Mouse (Mus musculus): Measurements from ENCODE around the gene Adcy7. TPM values are rescaled to one million over a fixed set of nuclear protein-coding genes. Genes with fewer than 3 reads are reported as not detected.

Gene Adcy7
- polyA plus RNA-seq, 1 experiment from 2014 or later: 2.3 TPM

- Histone ChIP-seq H3K4me2 (ENCODE audit: low read depth, severe bottlenecking) (no peak overlapping the region), H3K27me3 (ENCODE audit: control insufficient read depth, insufficient read depth, low read length) (no peaks in the 10 kb centered on the region), H3K9ac (ENCODE audit: low read length) (no peak overlapping the region), H3K4me3 (ENCODE audit: low read depth, low read length) (no peak overlapping the region), H3K4me1 (ENCODE audit: control insufficient read depth, insufficient read depth, low read length) (peaks cover 12% of the 10 kb centered on the region), H3K9me3 (ENCODE audit: control insufficient read depth, low read length) (no peaks in the 10 kb centered on the region), H3K36me3 (ENCODE audit: control insufficient read depth, insufficient read depth, low read length) (no peaks in the 10 kb centered on the region), H3K27ac (replicated peaks; ENCODE audit: low read depth, low read length) (no peak overlapping the region)
- DNase-seq (ENCODE audit: low spot score) (no peak), ATAC-seq (ENCODE audit: insufficient number of reproducible peaks, low FRiP score, low TSS enrichment, low read depth) (no peak)
- 80% methylated on average over 8 of the region's 8 CpGs for WGBS
Measured at GRCm38 (mm10) chr8:88312966-88313365, 40.8 kb downstream of the Adcy7 start.

GRCm38 (mm10) chr8:88313991-88314390, 41.8 kb downstream of the Adcy7 start:
- 89% methylated on average over 12 of the region's 12 CpGs for WGBS
- Histone ChIP-seq H3K4me1 (ENCODE audit: control insufficient read depth, insufficient read depth, low read length) (peaks cover 12% of the 10 kb centered on the region), H3K9ac (ENCODE audit: low read length) (no peak overlapping the region), H3K36me3 (ENCODE audit: control insufficient read depth, insufficient read depth, low read length) (no peaks in the 10 kb centered on the region), H3K4me3 (ENCODE audit: low read depth, low read length) (no peak overlapping the region), H3K27ac (replicated peaks; ENCODE audit: low read depth, low read length) (no peak overlapping the region), H3K9me3 (ENCODE audit: control insufficient read depth, low read length) (no peaks in the 10 kb centered on the region), H3K27me3 (ENCODE audit: control insufficient read depth, insufficient read depth, low read length) (no peaks in the 10 kb centered on the region), H3K4me2 (ENCODE audit: low read depth, severe bottlenecking) (no peak overlapping the region)
- DNase-seq (ENCODE audit: low spot score) (no peak), ATAC-seq (ENCODE audit: insufficient number of reproducible peaks, low FRiP score, low TSS enrichment, low read depth) (no peak)

GRCm38 (mm10) chr8:88315302-88315701, 43.1 kb downstream of the Adcy7 start:
- peaks cover 12% of the 10 kb centered on the region for H3K4me1 ChIP-seq (ENCODE audit: control insufficient read depth, insufficient read depth, low read length)
- H3K4me3 ChIP-seq (ENCODE audit: low read depth, low read length): no peak overlapping the region
- H3K27ac ChIP-seq (replicated peaks; ENCODE audit: low read depth, low read length): no peak overlapping the region
- no peaks in the 10 kb centered on the region for H3K36me3 ChIP-seq (ENCODE audit: control insufficient read depth, insufficient read depth, low read length)
- H3K27me3 ChIP-seq (ENCODE audit: control insufficient read depth, insufficient read depth, low read length): no peaks in the 10 kb centered on the region
- DNase-seq (ENCODE audit: low spot score) (no peak), ATAC-seq (ENCODE audit: insufficient number of reproducible peaks, low FRiP score, low TSS enrichment, low read depth) (no peak)
- WGBS: 93% methylated on average over 8 of the region's 8 CpGs
- no peaks in the 10 kb centered on the region for H3K9me3 ChIP-seq (ENCODE audit: control insufficient read depth, low read length)
- no peak overlapping the region for H3K4me2 ChIP-seq (ENCODE audit: low read depth, severe bottlenecking)
- no peak overlapping the region for H3K9ac ChIP-seq (ENCODE audit: low read length)

GRCm38 (mm10) chr8:88316139-88316931, 44.1 kb downstream of the Adcy7 start:
- no peaks in the 10 kb centered on the region for H3K36me3 ChIP-seq (ENCODE audit: control insufficient read depth, insufficient read depth, low read length)
- H3K27ac ChIP-seq (replicated peaks; ENCODE audit: low read depth, low read length): no peak overlapping the region
- ATAC-seq (ENCODE audit: insufficient number of reproducible peaks, low FRiP score, low TSS enrichment, low read depth): no peak
- H3K4me1 ChIP-seq (ENCODE audit: control insufficient read depth, insufficient read depth, low read length): peaks cover 12% of the 10 kb centered on the region
- H3K27me3 ChIP-seq (ENCODE audit: control insufficient read depth, insufficient read depth, low read length): no peaks in the 10 kb centered on the region
- no peaks in the 10 kb centered on the region for H3K9me3 ChIP-seq (ENCODE audit: control insufficient read depth, low read length)
- 29% methylated on average over 8 of the region's 8 CpGs for WGBS
- H3K9ac ChIP-seq (ENCODE audit: low read length): no peak overlapping the region
- peak; percentile 39 for DNase-seq (ENCODE audit: low spot score)
- no peak overlapping the region for H3K4me2 ChIP-seq (ENCODE audit: low read depth, severe bottlenecking)
- no peak overlapping the region for H3K4me3 ChIP-seq (ENCODE audit: low read depth, low read length)

- Histone ChIP-seq H3K4me2 (ENCODE audit: low read depth, severe bottlenecking) (no peak overlapping the region), H3K9ac (ENCODE audit: low read length) (no peak overlapping the region), H3K27ac (replicated peaks; ENCODE audit: low read depth, low read length) (no peak overlapping the region), H3K27me3 (ENCODE audit: control insufficient read depth, insufficient read depth, low read length) (no peaks in the 10 kb centered on the region), H3K9me3 (ENCODE audit: control insufficient read depth, low read length) (no peaks in the 10 kb centered on the region), H3K4me3 (ENCODE audit: low read depth, low read length) (no peak overlapping the region), H3K4me1 (ENCODE audit: control insufficient read depth, insufficient read depth, low read length) (peaks cover 12% of the 10 kb centered on the region), H3K36me3 (ENCODE audit: control insufficient read depth, insufficient read depth, low read length) (no peaks in the 10 kb centered on the region)
- DNase-seq (ENCODE audit: low spot score): peak; percentile 46
- no peak for ATAC-seq (ENCODE audit: insufficient number of reproducible peaks, low FRiP score, low TSS enrichment, low read depth)
- 32% methylated on average over 5 of the region's 5 CpGs for WGBS
Measured at GRCm38 (mm10) chr8:88317341-88317740, 45.1 kb downstream of the Adcy7 start.

- 94% methylated on average over 8 of the region's 8 CpGs for WGBS
- no peak for ATAC-seq (ENCODE audit: insufficient number of reproducible peaks, low FRiP score, low TSS enrichment, low read depth)
- H3K9me3 ChIP-seq (ENCODE audit: control insufficient read depth, low read length): no peaks in the 10 kb centered on the region
- no peak overlapping the region for H3K4me3 ChIP-seq (ENCODE audit: low read depth, low read length)
- H3K4me1 ChIP-seq (ENCODE audit: control insufficient read depth, insufficient read depth, low read length): peaks cover 12% of the 10 kb centered on the region
- H3K27me3 ChIP-seq (ENCODE audit: control insufficient read depth, insufficient read depth, low read length): no peaks in the 10 kb centered on the region
- no peak overlapping the region for H3K9ac ChIP-seq (ENCODE audit: low read length)
- H3K4me2 ChIP-seq (ENCODE audit: low read depth, severe bottlenecking): no peak overlapping the region
- H3K27ac ChIP-seq (replicated peaks; ENCODE audit: low read depth, low read length): no peak overlapping the region
- H3K36me3 ChIP-seq (ENCODE audit: control insufficient read depth, insufficient read depth, low read length): no peaks in the 10 kb centered on the region
- no peak for DNase-seq (ENCODE audit: low spot score)
Measured at GRCm38 (mm10) chr8:88318151-88318550, 45.9 kb downstream of the Adcy7 start.

- DNase-seq (ENCODE audit: low spot score) (no peak), ATAC-seq (ENCODE audit: insufficient number of reproducible peaks, low FRiP score, low TSS enrichment, low read depth) (no peak)
- no peaks in the 10 kb centered on the region for H3K9me3 ChIP-seq (ENCODE audit: control insufficient read depth, low read length)
- H3K36me3 ChIP-seq (ENCODE audit: control insufficient read depth, insufficient read depth, low read length): peaks cover 5% of the 10 kb centered on the region; the same call in 1 of the 2 replicates
- H3K4me1 ChIP-seq (ENCODE audit: control insufficient read depth, insufficient read depth, low read length): peaks cover 12% of the 10 kb centered on the region
- WGBS: 96% methylated on average over 6 of the region's 6 CpGs
- H3K4me2 ChIP-seq (ENCODE audit: low read depth, severe bottlenecking): no peak overlapping the region
- no peaks in the 10 kb centered on the region for H3K27me3 ChIP-seq (ENCODE audit: control insufficient read depth, insufficient read depth, low read length)
- H3K9ac ChIP-seq (ENCODE audit: low read length): no peak overlapping the region
- no peak overlapping the region for H3K4me3 ChIP-seq (ENCODE audit: low read depth, low read length)
- H3K27ac ChIP-seq (replicated peaks; ENCODE audit: low read depth, low read length): no peak overlapping the region
Measured at GRCm38 (mm10) chr8:88320134-88320533, 47.9 kb downstream of the Adcy7 start.

GRCm38 (mm10) chr8:88321387-88321786, 49.2 kb downstream of the Adcy7 start:
- no peak overlapping the region for H3K27ac ChIP-seq (replicated peaks; ENCODE audit: low read depth, low read length)
- 91% methylated on average over 5 of the region's 5 CpGs for WGBS
- ATAC-seq (ENCODE audit: insufficient number of reproducible peaks, low FRiP score, low TSS enrichment, low read depth) (no peak), DNase-seq (ENCODE audit: low spot score) (no peak)
- H3K9me3 ChIP-seq (ENCODE audit: control insufficient read depth, low read length): no peaks in the 10 kb centered on the region
- no peaks in the 10 kb centered on the region for H3K27me3 ChIP-seq (ENCODE audit: control insufficient read depth, insufficient read depth, low read length)
- no peak overlapping the region for H3K4me3 ChIP-seq (ENCODE audit: low read depth, low read length)
- H3K36me3 ChIP-seq (ENCODE audit: control insufficient read depth, insufficient read depth, low read length): peaks cover 12% of the 10 kb centered on the region; the same call in 1 of the 2 replicates
- H3K4me2 ChIP-seq (ENCODE audit: low read depth, severe bottlenecking): no peak overlapping the region
- H3K9ac ChIP-seq (ENCODE audit: low read length): no peak overlapping the region
- H3K4me1 ChIP-seq (ENCODE audit: control insufficient read depth, insufficient read depth, low read length): peaks cover 12% of the 10 kb centered on the region

Data from limb, embryonic 11.5 days (tissue).